17 mouse cellular contexts compared by ENCODE assay signal in the genomic region with DNA sequence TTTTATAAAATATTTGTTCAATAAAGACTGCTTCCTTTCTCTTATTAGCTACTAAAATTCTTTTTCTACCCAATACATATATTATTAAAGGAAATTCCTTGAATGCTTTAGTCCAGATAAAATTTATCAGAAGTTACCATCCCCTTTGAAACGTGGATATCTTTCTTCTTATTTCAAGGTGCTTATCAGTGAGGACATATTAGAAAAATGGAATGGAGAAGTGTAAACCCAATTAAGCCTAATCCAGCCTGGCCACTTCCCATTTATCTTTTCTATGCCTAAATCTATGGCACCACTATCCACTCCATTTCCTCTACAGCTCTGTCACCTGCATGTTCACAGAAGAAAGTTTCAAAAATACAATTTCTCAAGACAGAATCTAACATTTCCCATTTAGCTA.
"Had no signal": no experiment of that assay in that cellular context is flagged by ENCODE, and none has a peak within 500 bp of the region (broad histone marks: within the 10 kb centered on the region; RNA-seq: fewer than 3 reads in every experiment).

No protein-coding gene starts in this region.

- H3K27ac ChIP-seq: kidney, embryonic 15.5 days; limb, embryonic 10.5 days; limb, embryonic 13.5 days; lung, embryonic 15.5 days; stomach, postnatal 0 days had no signal

- H3K9me3 ChIP-seq: kidney, embryonic 15.5 days; limb, embryonic 10.5 days; limb, embryonic 13.5 days; lung, embryonic 15.5 days; megakaryocyte, embryonic 14.5 days had no signal

- H3K9ac ChIP-seq: kidney, embryonic 15.5 days; limb, embryonic 13.5 days; lung, embryonic 15.5 days had no signal

- H3K4me1 ChIP-seq: kidney, embryonic 15.5 days; limb, embryonic 10.5 days; limb, embryonic 13.5 days; lung, embryonic 15.5 days; megakaryocyte, embryonic 14.5 days had no signal

- H3K36me3 ChIP-seq: kidney, embryonic 15.5 days; limb, embryonic 10.5 days; limb, embryonic 13.5 days; lung, embryonic 15.5 days had no signal

- H3K27me3 ChIP-seq: kidney, embryonic 15.5 days; limb, embryonic 13.5 days; lung, embryonic 15.5 days; megakaryocyte, embryonic 14.5 days had no signal

- DNase-seq: kidney, adult 11 months; kidney, adult 8-10 months; kidney, postnatal 10 days; kidney, postnatal 36 days; lung, postnatal 10 days; lung, postnatal 36 days; midbrain, embryonic 14.5 days; thymus, adult 2 months; thymus, postnatal 14 days; thymus, postnatal 4 days had no signal

- H3K4me2 ChIP-seq: kidney, embryonic 15.5 days; limb, embryonic 13.5 days; lung, embryonic 15.5 days; midbrain, embryonic 11.5 days had no signal

- H3K4me3 ChIP-seq: kidney, embryonic 15.5 days; limb, embryonic 10.5 days; limb, embryonic 13.5 days; lung, embryonic 15.5 days; megakaryocyte, embryonic 14.5 days had no signal
